Mouse (Mus musculus): ENCODE measurements around the gene Mgat4a.

DNA sequence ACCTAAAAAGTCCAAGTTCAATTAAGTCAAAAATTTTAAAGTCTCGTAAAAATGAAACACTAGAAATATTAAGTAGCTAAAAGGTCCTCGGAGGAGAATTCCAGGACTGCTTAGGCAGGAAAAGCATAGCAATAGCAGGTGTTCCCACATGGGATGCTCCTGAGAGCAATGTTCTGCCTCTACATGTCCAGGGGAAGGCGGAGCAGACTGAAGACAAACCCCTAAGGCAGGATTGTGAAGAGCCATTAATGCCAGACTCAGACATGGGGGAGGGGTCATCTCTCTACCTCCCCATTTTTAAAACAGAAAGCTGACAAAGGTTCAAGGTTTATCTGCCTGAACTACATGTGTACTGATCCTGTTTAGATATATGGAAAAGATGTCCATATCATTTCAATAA is 45.7 kb downstream of the Mgat4a start:
- TF ChIP-seq POLR2A (IDR thresholded peaks at IDR 0.05; ENCODE audit: insufficient read depth, low read depth, low read length) (no peak), CTCF (IDR thresholded peaks at IDR 0.05) (no peak)
